Mouse (Mus musculus): ENCODE results near the gene Chst1.

Gene Chst1

DNA sequence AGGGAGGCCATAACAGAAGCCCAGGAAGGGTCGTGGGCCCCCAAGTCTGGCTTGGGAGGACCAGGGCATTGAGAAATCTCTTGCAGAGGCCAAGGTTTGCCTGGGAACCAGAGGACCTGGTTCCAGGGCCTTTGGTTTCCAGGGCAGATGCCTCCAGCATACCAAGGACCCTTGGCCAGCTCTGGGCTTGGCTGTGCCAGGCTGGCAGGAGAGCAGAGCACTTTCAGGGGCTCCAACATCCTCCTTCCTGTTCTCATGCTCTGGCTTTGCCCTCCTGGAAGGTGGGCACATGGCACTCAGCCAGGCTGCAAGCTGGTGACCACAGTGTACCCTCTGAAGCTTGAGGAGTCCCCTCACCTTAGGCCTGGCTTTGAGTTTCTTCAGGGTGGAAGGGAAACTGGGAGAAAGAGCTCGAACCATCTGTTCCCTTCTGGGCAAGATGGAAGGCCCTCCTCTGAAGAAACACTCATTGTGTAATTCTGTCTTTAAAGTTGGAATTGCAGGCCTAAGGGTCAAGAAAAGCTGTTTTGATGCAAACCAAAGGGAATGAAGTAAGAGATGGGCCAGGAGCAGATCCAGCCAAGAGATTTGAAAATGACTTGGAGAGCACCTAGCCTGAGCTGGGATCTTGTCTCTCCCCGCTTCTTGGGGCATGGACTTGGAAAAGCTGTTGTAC lies 10.3 kb downstream of the Chst1 start:
- DNase-seq (ENCODE audit: low read depth, low spot score) = no peak

DNA sequence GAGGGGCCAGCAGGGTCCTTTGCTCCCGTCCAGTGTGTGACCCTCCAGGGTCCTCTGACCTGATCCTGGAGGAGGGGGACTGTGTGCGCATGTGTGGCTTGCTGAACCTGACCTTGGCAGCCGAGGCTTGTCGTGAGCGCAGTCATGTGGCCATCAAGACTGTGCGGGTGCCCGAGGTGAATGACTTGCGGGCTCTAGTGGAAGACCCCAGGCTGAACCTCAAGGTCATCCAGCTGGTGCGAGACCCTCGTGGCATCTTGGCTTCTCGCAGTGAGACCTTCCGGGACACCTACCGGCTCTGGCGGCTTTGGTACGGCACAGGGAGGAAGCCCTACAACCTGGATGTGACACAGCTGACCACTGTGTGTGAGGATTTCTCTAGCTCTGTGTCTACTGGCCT lies 14.1 kb downstream of the Chst1 start:
- DNase-seq (ENCODE audit: low read depth, low spot score) = no peak

DNA sequence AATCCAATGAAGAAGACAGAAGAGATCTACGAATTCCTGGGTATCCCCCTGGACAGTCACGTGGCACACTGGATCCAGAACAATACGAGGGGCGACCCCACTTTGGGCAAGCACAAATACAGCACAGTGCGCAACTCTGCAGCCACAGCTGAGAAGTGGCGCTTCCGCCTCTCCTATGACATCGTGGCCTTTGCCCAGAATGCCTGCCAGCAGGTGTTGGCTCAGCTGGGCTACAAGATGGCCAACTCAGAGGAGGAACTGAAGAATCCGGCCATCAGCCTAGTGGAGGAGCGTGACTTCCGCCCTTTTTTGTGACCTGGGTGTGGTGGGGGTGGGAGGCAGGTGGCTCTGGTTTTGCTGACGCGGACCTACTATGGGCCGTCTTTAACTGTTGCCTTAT lies 14.6 kb downstream of the Chst1 start:
- no peak for DNase-seq (ENCODE audit: low read depth, low spot score)

DNA sequence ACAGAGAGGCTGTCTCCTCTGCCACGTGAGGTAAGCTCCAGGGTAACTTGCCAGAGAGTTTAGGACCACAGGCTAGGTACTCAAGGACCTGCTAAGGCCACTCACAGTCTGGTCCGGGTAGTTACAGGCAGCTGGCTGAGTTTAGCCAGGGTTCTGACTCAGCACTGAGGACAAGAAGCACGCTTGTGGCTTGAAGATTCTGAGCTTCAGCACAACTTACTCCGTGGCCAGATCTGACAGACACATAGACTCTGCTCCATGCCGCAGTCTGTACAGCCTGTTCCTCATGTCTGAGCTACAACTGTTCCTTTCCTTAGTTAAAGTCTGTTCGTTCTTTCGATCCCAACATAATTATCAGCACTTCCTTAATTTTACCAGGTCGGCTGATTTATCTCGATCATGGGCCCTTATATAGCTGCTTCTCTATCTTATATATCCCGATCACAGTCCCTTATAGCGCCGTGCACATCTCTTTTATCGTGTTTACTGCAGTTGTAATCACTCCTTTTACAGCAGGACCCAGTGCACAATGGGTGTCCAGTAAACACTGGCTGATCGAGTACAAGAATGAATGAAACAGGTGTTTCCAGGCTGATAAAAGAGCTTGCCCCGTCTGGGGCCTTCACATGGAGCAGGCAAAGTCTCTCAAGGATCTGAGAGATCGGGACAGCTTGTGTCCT lies 17.7 kb downstream of the Chst1 start:
- no peak for DNase-seq (ENCODE audit: low read depth, low spot score)

DNA sequence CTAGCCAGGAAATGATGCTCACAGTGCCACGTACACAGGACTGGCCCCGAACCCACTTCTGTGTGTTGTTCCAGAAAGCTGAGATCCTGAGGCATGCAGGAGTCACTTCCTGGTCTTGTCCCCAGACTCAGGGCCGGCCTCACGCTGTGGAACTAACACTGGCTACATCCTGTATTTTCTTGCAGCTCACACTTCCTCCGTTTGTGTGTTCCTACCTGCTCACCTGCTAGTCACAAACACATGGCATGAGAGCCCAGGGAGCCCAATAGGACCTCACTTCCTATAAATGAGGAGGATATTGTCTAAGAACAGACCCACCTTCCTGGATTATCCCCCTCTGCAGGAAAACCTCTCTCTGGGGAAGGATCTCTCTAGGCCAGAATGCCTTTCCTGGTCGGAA lies 18.5 kb downstream of the Chst1 start:
- no peak for DNase-seq (ENCODE audit: low read depth, low spot score)

DNA sequence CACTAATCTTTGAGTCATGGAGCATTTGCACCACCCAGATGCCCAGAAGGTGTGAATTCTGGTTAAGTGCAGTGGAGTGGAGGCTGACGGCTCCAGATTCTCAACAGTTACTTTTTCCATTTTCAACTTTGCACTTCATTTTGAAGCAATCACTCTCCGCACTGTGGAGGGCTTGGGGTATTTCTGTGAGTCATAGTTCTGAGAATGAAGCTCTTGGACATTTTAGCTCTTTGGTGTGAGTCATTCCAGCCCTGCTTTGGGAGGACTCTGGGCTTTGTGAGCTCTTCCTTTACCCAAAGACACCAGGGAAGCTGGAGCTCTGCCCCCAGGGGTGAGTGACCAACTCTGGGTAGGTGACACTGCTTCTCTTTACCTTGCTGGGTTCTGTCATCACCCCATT lies 28.1 kb downstream of the Chst1 start:
- peak; percentile 58 for DNase-seq (ENCODE audit: low read depth, low spot score)

DNA sequence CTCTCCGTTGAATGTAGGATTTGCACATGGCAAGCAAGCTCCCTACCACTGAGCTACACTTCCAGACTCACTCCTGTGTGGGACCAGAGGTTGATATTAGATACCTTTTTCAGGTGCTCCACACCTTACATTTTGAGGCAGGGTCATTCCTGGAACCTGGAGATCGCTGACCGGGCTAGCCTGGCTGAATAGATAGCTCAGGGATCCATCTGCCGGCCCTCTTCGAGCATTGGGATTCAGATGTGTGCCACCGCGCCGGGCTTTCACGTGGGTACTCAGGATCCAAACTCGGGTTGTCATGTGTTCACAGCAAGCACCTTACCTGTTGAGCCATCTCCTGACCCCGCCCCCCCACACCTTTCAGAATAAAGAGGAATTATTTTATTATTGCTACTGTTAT lies 31.3 kb downstream of the Chst1 start:
- DNase-seq (ENCODE audit: low read depth, low spot score) = no peak

DNA sequence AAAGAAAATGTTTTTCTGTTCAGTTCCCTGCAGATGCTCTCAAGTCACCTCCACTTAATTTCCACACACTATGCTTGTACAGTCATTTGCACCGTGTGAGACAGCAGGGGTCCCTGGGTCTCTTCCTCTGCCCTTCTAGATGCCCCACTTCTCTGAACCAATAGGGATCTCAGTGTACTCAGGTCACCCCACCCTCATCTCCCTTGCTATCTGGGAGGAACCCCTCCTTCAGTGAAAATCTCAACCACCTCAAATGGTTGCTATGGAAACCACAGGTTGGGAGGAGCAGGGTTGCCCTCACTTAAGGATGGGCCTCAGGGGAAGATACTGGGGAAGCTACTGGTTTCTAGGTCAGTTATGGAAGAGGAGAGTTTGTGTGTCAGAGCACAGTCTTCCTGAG lies 32.5 kb downstream of the Chst1 start:
- peak; percentile 52 for DNase-seq (ENCODE audit: low read depth, low spot score)

DNA sequence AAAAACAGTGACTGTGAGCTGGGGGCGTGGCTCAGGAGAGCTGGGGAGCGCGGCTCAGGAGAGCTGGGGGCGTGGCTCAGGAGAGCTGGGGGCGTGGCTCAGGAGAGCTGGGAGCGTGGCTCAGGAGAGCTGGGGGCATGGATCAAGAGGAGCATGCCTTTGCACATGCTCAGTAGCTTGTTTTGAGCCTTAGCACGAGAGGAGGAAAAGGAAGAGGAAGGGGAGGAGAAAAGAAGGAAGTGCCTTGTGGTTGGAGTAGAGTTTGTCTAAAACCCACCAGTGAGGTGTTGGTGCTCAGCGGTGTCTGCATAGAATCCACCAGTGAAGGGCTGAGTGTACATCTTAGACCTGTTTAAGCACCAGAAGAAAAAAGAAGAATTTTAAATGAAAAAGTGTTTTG lies 41.0 kb downstream of the Chst1 start:
- DNase-seq (ENCODE audit: low read depth, low spot score) = no peak

DNA sequence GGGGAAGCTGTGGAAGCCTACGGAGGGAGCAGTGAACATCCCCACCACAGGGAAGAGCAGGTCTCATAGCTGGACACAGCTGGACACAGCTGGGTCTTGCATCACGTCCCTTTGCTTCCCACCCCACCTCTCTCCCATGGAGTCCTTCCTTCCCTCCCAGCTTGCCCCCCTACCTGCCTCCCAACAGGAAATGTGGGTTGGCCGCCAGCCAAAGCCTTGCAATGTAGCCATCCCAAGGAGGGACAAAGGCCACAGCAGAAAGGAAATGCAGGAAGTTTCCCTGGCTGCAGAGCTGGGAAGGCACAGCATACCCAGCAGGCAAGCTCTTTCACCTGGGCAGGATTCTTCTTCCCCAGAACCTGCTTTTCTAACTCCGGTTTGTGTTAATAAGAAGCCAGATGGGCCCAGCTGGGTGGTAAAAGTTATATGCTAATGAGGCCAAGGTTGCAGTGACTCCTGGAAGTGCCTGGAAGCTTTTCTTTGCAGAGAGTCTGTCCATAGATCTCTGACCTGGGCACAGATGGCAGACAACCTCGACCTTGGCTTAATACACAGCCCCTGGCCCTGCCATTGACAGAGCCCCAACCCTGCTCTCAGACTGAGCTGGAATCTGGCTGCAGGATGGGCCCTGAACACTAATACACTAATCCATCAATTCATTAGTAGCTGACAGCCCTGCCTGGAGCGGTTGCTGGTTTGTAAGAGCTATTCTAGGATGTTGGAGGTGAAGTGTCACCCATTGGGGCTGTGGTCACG lies 46.0 kb downstream of the Chst1 start:
- no peak for DNase-seq (ENCODE audit: low read depth, low spot score)

DNA sequence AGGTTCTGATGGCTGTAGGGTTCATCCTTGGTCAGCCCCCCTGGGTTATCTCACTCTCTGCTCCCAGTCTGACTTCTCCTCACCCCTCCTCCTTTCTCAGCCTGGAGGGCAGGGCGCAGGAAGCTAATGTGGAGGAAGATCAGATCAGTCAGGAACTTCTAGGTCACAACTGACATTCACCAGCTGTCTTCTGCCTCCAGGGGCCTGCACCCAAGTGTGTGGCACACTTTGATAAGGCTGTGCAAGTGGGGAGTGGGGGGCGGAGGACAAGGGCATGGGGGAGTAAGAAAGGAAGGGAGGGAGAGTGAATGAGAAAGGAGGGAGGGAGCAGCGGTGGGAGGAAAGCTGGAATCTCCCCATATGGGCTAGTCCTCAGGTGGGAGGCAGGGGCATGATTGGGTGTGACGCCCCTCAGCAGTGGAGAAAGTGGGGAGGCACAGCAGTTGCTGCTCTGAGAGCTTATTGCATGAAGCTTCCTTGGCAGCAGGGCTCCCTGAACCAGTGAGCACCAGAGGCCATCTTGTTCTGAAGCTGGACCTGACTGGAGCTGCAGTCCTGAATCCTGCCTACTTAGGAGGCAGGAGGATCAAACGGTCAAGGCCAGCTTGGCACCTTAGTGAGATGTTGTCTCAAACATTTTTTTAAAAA lies 49.8 kb downstream of the Chst1 start:
- DNase-seq (ENCODE audit: low read depth, low spot score) = no peak

DNA sequence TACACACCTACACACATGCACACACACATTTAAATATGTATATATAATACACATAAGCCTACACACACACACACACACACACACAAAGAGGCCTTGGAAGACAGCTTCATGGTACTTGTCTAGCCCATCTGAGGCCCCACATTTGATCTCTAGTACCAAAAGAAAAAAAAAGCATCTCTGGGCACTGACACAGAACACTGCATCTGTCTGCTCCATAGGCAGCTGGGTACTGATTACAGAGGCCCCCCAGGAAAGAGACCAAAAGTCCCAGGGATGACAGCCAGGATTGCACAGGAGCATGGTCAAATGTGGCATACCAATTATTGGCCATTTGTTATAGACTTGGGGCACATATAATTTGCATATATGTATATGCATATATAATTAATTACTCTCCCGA lies 50.9 kb downstream of the Chst1 start:
- DNase-seq (ENCODE audit: low read depth, low spot score) = no peak

DNA sequence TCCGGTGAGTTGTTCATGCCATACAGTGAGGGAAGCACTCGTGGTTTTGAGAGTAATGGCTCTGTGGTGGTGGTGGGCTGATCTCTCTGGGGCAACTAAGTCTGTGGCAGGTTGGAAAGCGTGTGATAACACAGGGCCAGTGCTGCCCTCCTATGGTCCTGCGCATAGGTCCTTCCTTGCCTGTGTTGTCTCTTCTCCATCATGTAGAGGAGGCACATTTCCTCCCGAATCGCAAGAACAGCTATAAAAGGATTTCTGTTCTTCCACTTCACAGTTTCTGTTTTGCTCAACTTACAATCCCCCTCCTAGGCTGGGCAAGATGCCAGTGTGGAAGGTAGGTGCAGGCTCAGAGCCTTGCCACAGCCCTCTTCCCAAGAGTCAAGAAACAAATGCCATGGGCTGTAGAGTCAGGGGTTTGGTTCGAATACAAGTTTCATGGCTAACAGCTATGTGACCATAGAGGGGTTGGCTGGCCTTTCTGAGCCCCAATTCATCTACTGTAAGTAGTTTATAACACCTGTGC lies 51.8 kb downstream of the Chst1 start:
- DNase-seq (ENCODE audit: low read depth, low spot score) = peak; percentile 50

DNA sequence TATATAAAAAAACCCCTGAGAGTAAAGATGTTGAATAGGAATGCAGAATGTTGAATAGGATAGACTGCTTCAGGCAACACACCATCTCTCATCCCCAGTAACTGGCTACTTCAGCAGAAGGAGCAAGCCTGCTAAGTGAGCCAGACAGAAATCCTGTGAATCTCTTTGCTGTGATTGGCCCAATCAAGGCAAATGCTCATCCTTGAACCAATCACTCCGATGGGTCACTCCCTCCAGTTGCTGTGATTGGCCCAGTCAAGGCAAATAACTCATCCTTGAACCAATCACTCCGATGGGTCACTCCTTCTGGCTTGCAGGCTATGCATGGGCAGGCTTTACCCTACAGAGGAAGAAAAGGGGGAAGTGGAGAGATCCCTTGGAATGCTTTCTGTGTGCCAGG lies 57.7 kb downstream of the Chst1 start:
- DNase-seq (ENCODE audit: low read depth, low spot score) = peak; percentile 51

DNA sequence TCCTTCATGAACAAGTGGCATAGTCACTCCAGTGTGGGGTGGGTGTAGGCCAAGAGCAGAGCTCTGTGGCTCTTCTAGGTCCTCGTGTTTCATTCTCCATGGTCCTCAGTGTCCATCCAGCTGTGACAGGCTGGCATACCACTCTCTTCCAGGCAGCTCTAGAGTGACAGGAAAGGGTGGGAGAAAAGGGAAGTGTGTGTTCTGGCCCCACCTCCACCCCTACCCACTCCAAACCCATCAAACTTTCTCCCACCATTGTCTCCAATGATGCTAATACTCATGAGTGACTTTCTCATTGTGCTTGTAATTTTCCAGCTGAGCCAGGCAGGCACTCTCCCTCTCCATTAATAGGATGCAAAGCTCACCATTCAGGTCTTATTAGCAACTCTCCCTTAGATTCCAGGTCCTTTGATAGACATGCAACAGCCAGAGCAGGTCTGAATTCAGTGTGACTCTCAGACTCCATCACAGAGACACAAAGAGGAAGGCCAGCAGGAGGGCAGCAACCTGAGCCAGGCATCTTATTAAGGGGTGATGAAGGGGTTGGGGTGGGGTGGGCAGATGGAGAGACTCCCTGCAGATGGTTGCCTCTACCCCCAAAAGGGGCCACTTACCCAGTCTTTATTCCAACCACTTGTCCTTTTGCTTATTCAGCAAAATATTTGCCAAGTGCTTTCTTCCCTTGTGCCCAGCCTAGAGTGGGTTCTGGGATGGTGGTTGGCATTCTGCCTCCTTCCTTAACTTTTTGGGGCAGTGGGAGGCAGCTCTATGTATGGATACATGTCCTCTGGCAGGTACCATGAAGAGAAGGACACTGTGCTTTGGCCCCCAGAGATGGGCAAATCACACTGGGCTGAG lies 59.0 kb downstream of the Chst1 start:
- no peak for DNase-seq (ENCODE audit: low read depth, low spot score)

DNA sequence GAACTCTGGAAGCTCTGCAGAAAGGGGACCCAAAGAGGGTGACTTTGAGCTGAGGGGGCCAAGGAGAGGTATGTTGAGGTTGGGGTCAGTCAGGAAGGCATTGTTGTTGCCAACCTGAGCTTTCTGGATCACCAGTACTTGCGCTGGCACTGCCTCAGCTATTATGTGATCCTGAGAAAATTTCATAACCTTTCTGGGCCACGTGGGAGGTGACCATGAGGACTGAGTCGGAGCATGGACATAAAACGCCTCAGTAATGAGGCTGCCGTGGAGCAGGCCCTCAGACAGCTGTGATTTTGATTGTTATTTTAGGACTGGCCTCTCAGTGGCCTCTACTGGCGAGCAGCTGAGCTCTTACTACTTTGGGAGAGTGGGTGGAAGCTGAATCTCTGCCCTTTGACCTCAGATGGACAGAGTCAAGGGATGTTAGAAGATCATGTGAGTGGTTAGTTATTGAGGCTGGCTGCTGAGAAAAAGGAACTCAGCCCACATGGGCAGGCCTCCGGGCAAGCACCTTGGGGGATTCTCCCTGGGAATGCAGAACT lies 60.1 kb downstream of the Chst1 start:
- no peak for DNase-seq (ENCODE audit: low read depth, low spot score)

DNA sequence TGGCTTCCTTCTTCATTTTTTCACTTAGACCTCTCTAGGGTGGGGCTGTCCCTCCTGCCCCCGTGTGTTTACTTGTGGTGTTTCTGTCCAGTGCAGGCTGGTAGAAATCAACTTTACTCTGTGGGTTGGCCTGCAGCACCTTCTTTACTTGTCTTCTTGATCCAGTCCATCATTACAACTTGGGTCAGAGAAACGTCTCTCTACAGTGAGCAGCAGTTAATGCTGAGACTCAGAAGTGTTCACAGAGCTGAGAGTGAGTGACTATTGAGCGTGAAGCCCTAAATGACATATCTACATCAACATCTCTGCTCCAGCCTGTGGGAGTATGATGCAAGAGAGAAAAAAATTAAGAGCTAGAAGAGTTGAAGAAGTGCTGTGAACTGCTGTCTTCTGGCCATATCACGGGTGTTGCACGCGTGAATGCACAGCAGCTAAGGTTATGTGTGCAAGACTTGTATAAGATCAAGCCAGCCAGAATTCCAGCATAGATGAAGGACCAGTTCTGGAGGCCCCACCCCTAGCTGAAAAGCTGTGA lies 63.1 kb downstream of the Chst1 start:
- DNase-seq (ENCODE audit: low read depth, low spot score) = no peak

Measured in brain, adult 2 months (tissue).